Mouse (Mus musculus): ENCODE data around the gene Cabp4.
A peak's percentile ranks its signal among the peaks of the same experiment; 100 is the strongest.

Cabp4 gene

GRCm38 (mm10) chr19:4164100-4164499 is 20.3 kb upstream of the Cabp4 start:
- DNase-seq = no peak

DNA sequence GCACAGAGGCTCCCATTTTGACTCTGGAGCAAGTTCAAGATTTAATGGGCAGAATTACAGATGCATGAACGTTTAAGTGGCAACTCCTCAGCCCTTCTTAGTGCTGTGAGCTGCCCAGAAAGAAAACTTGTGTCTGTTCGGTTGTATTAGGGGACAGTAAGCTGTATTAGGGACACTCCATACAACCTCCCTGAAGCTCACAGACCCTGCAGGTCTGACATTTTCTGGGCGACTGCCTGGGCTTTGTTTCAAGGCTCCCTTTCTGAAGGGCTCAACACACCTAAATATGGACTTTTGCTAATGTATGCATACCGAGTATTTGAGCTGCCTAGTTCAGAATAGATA is 19.7 kb upstream of the Cabp4 start:
- DNase-seq = no peak

DNA sequence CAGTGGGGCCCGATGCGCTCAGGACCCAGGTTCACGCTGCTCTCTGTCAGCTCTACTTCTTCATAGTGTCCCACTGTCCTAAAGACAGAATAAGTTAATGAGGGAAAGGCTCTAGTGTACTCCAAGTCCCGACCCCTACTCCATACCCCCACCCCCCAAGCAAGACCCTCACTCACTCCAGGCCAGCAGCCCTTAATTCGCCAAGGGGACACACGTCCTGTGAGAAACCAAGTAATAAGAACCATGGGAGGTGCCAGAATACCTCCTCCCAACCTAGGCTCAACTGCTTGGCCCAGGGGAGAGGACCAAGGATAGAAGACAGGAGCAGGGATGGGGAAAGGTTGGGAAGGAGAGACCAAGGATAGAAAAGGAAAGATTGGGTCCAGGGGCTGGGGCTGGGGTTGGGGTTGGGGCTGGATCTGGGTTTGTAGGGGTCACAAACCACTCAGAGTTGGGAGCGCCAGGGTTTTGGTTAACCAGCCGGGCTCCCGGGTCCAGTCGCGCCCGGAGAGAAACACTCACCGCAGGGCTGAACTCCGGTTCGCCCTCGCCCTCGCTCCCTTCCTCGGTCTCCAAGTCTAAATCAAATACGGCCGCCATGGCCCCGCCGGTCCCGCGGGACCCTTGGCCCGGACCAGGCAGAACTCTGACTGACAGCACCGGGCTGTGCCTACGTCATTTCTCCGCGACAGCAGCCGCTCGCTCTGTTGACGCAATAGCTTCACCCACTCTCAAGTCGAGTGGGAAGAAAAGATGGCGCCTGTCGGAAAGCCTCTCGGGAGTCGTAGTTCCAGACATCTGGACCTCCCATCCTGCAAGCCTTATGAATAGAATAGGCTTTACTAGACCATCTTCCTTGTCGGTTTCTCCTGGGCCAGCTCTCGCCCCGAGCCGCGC is 19.1 kb upstream of the Cabp4 start, which contains the start of gene Rps6kb2:
Gene Rps6kb2 (minus strand): TSS at position 709 of the 897 bp plus-strand sequence.
- DNase-seq = peak; percentile 92

DNA sequence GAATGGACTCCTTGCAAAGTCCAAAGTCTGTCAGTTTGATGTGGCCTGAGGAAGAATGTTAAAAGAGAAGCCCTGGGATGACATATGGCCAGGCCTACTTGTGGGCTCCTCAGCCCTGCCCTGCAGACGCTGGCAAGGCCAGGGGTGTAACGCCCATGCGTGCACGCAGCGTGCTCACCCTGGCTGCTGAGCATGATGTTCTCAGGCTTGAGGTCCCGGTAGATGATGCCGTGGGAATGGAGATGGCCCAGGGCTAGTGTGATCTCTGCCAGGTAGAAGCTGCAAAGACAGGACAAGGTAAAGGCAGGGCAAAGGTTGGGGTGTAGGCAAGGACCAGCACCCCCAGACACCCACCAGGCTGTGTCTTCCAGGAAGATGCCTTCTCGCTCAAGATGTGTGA is 15.2 kb upstream of the Cabp4 start:
- no peak for DNase-seq

- DNase-seq = no peak
These were observed 12.9 kb upstream of the Cabp4 start for GRCm38 (mm10) chr19:4156771-4157170.

DNA sequence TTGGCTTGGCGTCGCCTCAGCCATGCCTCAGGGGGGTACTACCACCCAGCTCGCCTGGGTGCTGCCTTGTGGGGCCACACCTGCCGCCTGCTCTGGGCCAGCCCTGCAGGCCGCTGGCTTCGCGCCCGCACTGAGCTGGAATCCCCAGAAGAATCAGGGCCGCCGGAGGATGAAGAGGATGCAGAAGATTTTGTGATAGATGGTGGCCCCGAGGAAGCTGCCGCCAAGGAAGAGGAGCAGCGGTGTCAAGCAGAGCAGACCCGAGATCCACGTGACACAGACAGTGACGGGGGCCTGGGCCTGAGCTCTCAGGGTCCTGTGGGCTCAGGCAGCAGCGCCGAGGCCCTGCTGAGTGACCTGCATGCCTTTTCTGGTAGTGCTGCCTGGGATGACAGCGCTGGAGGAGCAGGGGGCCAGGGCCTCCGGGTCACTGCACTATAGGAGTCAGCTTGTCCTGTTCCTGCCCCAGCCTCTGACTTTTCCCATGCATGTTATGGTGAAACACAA is 12.3 kb upstream of the Cabp4 start:
- peak; percentile 52 for DNase-seq

DNA sequence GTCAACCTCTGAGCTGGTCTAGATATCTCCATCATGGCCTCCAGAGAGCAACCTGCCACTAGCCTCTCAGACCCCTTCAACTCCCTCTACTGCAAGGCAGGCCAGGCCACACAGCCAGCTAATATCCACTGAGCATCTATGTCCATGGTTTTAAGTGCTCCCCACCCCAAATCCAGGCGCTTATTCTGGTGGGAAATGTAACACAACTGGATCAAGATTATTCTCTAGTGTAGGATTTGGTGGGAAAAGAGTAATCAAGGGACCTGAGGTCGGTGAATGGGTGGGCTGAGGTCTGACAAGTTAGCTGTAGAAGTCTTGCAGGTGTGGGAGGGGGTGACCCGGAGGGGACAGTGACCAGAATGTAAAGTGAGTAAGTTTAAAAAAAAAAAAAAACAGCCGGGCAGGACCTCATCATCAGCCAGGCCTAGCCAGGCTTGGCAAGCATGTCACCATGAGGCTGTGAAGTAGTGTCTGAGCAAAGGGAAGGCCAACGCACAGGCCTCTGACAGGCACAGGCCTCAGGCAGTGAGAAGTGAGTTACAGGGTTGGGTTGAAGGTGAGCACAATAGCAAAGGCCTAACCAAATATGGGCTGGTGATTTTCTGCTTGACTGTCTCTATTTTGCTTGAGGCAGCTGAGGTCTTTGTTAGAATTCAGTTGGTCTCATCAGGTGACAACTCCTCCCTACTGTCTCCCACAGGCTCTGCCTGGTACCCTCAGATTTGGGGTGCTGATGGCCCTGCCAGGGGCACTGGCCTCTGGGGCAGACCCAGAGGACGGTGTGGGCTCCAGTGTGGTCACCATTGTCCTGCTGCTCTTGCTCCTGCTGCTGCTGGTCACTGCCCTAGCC is 11.6 kb upstream of the Cabp4 start:
- DNase-seq = peak; percentile 57

GRCm38 (mm10) chr19:4154437-4155222 is 10.8 kb upstream of the Cabp4 start:
- peak; percentile 85 for DNase-seq

GRCm38 (mm10) chr19:4153232-4153654 is 9.4 kb upstream of the Cabp4 start, which contains the start of gene Ptprcap:
TSS of gene Ptprcap (plus strand) at chr19:4153604.
- DNase-seq = no peak

DNA sequence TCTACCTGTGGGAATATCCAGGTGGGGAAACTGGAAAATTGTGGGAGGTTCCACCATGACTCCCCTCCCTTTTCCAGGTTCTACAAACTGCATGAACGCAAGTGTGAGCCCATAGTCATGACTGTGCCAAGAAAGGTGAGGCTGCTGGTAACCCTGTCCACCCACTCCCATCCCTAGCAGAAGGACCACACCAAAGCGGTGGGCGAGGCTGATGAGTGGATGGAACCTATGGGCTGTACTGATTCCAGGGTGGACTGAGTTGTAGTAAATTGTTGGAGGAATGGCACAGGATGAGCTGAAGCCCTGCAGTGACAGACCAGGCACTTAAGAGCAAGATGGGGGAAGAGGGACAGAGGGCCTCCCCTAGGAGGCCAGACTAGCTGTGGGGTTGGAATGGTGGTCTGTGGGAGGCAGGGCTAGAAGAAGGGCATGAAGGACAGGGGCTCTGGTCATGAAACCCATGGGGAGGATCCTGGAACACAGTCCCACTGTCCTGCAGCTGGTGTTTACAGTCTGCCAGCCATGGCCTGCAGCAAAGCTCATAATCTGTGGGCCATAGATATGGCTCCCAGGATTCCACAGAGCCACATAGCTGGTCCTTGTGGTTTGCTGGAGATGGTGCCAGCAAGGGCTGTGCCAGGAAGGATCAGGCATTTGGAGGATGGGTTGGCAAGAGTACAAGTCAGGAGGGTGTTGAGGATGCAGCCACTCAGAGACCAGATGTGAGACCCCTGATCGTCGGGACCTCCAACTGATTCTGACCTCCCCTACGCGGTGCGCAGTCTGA is 8.8 kb upstream of the Cabp4 start:
- DNase-seq = no peak

GRCm38 (mm10) chr19:4151898-4152297 is 8.1 kb upstream of the Cabp4 start:
- no peak for DNase-seq

DNA sequence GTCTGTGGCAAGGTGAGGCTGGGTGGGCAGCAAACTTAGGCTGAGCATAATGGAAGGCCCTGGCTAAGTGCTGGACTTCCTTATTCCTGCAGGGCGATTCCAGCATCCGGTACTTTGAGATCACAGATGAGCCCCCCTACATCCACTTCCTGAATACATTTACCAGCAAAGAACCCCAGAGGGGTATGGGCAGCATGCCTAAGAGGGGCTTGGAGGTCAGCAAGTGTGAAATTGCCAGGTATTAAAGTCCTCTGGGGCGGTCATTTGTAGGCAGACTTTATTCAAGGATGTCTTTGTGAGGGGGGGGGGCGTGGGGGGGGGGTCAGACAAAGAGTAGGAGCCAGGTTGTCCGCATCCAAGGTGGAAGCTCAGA is 7.6 kb upstream of the Cabp4 start:
- DNase-seq = no peak

DNA sequence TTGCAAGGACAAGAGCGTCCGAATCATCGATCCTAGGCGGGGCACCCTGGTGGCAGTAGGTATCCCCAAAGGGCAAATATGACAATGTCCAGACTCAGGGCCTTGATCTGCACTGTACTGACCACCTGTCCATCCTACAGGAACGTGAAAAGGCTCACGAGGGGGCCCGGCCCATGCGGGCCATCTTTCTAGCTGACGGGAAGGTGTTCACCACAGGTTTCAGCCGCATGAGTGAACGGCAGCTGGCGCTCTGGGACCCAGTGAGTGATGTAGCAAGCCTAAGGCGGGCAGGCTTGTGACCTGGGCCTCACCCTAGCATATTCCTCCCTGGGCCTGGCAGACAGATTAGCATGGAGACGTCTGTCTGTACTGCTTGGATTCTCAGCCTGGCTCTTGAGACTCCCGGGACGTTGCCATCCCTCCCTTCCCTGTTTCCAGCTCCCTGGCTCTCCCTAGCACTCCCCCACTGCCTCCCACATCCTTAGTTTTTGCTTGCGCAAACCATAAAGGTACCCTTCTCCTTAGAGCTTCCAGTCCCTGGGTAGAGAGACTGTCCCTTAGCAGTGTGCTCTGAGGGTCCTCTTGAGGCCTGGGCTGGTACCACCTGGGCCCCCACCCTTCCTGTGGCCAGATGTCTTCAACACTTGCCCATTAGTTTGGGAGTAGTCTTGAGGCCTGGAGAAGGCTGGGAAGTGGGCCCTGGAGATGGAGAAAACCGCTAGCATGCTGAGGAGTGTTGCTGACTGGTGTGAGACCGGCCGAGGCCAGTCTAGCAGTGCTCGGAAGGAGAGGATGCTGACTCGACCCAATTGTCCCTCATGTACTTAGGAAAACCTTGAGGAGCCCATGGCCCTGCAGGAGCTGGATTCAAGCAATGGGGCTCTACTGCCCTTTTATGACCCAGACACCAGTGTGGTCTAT is 7.0 kb upstream of the Cabp4 start:
- DNase-seq = no peak

DNA sequence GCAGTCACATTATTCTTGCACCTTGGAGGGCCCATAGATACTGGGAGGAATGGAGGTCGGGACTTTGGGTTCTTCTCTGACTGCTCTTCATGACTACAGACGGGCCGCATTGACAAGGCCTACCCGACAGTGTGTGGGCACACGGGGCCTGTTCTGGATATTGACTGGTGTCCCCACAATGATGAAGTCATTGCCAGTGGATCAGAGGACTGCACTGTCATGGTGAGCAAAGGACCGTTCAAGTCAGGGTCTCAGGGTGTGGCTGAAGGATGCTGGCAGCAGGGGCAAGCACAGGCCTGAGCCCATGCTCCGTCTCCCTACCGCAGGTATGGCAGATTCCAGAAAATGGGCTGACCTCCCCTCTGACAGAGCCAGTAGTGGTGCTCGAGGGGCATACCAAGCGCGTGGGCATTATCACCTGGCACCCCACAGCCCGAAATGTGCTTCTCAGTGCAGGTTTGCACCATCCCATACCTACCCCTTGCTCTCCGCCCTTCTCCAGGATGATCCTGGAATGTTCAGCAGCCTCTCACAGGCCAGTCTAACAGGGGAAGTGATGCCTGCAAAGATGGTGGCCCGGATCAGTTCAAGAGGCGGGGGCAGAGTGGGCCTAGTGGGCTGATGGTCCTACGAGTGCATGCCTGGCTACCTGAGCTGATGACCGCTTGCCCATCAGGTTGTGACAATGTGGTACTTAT is 6.1 kb upstream of the Cabp4 start:
- DNase-seq = no peak

- no peak for DNase-seq
These were observed 5.5 kb upstream of the Cabp4 start for GRCm38 (mm10) chr19:4149283-4149682.

DNA sequence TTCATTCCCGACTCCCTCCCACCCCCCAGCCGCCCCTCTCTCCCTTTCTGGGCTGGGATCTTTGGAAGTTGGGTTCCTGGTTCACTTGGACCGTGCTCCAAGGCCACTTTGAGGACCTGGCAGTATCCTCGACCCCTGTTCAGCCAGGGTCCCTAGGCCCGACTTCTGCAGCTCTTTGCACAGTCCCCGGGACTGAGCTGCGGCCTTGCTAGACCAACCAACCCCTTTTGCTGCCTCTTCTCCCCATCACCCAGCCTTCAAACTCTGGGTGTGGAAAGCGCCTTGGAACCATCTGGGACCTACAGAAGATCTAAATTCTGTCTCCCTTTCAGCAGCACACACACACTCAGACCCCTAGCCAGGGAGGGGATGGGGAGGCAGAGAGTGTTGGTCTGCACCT is 5.0 kb upstream of the Cabp4 start:
- peak; percentile 43 for DNase-seq

- DNase-seq = peak; percentile 97
These were observed 4.6 kb upstream of the Cabp4 start, which contains the start of gene Coro1b for GRCm38 (mm10) chr19:4148491-4148806. TSS of gene Coro1b (plus strand) at chr19:4148619.

DNA sequence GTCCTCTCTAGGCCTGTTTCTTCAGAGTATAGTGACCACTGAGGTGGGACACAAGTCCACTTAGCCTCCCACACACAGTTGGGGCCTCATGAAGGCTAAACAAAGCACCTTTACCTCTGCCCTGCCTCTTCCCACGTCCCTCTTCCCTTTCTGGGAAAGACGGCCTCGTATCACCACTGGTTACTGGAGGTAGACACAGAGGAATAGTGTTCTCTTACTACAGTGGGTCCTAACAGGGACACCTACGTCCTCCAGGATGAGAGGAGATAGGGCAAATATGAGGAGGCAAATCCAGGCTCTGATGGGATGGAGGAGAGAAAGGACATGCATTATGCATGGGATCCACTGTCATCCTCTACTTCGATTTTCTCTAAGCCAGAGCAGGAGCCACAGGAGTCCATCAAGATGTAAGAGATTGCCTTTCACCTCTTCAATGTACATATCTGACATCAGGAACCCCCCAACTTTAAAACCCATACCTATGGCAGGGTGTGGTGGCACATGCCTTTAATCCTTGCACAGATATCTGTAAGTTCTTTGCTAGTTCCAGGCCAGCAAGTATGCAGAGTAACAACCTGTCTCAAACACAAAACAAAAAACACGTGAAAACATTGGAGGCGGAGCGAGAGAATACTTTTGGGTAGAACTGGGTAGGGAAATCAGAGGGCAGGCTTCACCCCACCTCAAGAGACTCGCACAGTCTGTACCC is 4.1 kb upstream of the Cabp4 start:
- no peak for DNase-seq

DNA sequence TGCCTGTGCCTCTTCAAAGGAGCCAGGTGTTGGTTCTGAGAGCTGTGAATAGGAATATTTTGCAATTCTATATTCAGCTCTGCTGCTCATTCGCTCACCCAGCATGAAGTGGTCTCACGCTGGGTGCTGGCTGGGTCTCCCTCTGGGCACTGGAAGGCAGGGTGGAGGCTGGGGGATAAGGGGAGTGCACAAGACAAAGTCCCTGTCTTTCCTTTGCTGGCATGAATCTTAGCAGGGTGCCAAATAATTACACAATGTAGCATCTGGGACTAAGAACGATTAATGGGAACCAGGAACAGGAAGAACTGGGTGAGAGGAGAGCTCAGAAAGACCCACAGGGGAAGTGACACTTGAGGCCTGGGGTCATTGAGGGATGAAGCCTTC is 3.2 kb upstream of the Cabp4 start:
- no peak for DNase-seq
